Mouse (Mus musculus): ENCODE measurements at regions not wholly inside any gene's neighbourhood (a gene's known extent, or its start where the extent isn't known, plus 50 kb on each side); places are given as distances from the start of the nearest gene placed in this dataset.
A peak's percentile ranks its signal among the peaks of the same experiment; 100 is the strongest.

- DNase-seq = no peak
These were observed 151.8 kb upstream of the Atxn1 start for GRCm38 (mm10) chr13:46116576-46116975.

DNA sequence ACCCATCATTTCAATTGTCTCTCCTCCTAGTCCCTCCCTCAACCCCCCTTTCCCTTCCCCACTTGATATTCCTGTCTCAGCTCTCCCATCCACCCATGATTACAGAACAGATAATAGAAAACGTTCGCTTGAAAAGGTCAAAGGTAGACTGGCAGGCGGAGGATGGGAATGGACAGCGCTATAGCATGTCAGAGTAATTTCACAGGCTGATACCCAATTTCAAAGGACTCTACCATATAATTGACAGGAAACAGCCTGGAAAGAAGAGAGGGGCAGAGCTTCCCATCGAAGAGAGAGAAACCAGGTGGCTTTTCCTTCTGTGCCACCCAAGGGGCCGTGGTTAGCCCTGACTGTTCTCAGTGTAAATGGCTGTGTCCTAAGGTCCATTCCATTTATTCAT lies 140.2 kb upstream of the Atxn1 start:
- no peak for DNase-seq

GRCm38 (mm10) chr13:46098621-46099020 lies 133.8 kb upstream of the Atxn1 start:
- DNase-seq = no peak

DNA sequence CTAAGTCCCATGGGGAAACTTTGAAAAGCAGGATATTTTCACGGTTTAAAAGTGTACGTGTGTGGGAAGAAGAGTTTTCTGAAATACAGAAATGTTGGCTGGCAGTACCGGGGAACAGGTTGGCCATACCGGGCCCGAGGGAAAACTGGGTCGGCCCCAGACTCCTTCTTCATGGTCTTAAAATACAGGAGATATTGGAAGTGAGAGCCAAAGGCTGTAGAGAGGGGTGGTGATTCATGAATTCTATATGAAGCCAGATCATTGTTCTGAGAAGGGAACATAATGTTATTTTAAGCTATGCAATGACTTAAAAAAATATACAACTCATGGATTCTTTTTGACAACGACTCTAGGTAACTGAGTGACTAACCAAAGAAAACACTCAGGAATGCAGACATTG lies 133.3 kb upstream of the Atxn1 start:
- DNase-seq = no peak

- DNase-seq = peak; percentile 25 to 39
These were observed 132.2 kb upstream of the Atxn1 start for GRCm38 (mm10) chr13:46096968-46097367.

DNA sequence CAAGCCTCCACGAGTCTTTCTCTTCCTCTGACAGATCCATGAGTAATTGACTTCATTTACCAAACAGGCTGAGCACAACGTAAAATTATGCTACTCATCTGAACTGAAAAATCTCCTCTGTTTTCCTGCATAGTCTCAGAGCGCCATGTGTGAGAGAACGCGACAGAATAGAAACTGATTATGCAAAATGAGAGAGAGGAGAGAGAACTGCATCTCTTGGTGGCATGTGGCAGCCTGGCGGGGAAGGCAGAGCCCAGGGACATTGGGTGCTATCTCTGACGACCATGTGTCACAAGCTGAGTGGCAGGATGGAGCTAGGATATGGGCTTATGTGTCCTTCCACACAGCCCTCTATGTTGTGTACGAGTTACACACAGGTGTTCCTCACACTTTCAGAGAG lies 131.6 kb upstream of the Atxn1 start:
- no peak for DNase-seq

DNA sequence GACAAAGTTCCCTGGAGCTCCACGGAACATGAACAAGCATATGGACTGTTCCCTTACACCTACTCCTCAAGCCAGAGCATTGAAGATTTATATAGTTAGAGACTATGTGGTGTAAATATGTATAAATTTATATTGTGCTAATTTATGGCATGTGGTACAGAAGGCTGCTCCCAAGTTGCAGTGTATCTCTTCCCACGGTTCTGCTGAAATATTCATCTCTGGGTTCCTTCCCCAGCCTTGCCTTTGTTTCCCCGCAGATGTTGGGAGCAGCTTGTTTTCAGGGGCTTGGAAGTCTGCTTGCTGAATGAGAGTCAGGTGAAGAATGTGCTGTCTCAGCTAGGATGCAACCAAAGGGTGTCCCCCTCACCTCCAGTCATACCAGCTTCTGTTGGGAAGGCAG lies 128.0 kb upstream of the Atxn1 start:
- DNase-seq = no peak

DNA sequence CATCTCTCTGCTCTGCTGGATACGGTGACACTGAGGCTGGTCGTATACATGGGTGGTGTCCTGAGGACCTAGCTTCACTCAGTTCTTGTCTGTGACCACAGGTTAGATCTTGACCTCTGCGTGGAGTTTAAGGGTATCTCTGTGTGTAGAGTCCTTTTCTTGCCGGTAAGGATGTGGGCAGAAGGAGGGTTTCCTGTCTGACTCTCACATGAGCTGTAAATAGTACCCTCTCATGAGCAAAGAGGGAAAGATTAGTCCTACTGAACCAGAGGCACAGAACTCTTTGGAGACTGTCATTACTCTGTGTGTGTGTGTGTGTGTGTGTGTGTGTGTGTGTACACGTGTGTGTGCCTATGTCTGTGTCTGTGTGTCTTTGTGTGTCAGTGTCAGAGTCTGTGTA lies 126.3 kb upstream of the Atxn1 start:
- DNase-seq = no peak

DNA sequence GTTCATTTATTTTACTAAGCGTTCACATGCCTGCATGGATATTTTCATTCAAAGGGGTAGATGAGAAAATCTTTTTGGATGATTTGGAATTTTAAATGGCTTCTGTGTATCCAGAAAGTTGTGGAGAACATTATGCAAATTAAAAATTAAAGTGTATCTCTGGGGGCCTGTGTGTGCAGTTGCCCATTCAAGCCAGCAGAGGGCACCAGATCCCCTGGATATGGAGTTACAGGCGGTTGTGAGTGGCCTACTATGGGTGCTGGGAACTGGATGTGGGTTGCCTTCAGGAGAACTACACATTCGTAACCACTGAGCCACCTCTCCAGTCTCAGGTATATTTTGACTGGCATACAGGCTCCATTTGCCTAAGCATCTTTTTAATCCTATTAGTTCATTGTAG lies 123.4 kb upstream of the Atxn1 start:
- no peak for DNase-seq

DNA sequence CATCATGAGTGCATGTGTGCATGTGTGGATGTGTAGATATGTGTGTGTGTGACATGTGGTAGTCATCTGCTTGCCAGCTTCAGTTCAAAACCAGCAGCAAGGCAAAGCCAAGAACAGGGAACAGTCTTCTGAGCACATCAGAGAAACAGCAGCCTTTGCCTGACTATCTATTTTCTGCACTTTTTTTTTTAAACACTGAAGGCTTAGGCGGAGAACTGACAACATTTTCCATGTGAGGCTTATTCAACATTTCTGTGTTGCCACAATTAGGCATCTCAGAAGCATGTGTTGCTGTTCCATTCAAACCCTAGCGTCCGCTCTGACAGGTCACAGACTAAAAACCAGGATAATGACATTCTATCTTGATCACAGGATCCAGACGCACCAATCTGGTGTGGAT lies 122.9 kb upstream of the Atxn1 start:
- DNase-seq = no peak

DNA sequence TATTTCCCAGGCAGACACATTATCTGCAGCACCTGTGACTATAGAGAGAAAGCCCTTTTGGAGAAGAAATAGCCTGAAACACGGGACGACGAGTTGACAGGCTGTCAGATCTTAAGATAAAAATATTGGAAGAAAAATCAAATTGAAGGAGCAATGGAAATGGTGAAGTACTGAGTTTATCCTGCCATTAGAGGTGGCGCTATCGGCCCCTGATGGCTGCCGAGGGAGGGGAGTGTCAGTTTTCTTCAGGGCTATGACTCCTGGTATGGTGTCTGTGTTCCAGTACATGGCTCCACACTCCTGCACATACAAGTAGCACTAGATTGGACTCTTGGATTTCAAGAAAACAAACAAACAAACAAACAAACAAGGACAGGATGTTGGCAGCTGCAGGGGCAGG lies 112.1 kb upstream of the Atxn1 start:
- DNase-seq = no peak

DNA sequence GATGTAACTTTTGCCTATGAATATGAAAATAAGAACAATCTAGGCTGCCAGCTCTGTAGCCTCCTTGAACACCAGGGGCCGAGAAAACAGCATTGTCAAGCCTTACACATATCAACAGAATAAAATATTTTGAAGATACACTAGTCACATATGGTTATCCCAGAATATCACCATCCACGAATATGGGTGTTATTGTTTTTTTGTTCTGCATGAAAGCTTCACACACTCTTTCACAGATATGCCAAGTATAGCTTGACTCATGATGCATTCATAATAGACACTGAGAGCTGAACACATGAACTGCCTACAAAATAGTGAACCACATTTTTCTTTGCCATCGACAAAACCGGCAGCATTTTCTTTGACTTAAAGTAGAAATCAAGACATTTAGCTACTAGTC lies 106.9 kb upstream of the Atxn1 start:
- no peak for DNase-seq

GRCm38 (mm10) chr13:46069571-46069970 lies 104.8 kb upstream of the Atxn1 start:
- DNase-seq = no peak

DNA sequence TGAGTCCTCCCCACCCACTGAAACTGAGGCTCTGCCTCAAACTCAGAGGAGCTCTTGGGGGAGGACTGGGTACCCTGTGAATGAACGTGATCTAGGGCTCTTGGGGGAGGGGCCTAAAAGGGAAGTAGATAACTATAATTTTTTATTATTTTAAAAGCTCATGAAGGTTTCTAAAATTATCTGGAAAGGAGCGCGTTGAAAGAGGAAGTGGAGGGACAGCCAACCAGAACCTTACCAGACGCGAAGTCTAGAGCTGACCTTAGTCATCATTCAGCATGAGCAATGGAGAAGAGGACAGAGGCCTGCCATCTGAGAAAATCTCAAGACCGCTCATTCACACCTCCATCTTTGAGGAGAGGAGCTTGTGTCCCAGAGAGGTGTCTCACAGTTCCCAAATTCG lies 98.0 kb upstream of the Atxn1 start:
- peak; percentile 16 to 28 for DNase-seq

- no peak for DNase-seq
These were observed 95.1 kb upstream of the Atxn1 start for GRCm38 (mm10) chr13:46059870-46060269.

DNA sequence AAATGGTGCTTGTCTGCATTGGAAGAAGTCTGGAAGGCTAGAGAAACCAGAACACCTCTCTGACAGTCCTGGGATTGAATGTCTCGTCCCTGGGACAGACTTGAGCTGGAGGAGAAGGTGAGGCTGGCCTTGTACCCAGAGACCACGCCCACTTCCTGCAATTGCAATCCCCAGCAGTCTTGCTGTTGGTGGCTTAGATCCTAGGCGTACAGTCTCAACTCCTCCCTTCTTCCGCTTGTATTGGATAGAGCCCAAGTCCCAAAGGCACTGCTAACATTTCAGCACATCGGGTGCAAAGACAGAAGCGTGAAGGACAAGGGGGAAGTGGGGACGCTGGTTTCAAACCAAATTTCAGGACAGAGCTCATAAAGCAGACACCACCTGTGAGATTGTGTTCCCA lies 94.1 kb upstream of the Atxn1 start:
- DNase-seq = peak in 1 of 2 experiments; percentile 35

DNA sequence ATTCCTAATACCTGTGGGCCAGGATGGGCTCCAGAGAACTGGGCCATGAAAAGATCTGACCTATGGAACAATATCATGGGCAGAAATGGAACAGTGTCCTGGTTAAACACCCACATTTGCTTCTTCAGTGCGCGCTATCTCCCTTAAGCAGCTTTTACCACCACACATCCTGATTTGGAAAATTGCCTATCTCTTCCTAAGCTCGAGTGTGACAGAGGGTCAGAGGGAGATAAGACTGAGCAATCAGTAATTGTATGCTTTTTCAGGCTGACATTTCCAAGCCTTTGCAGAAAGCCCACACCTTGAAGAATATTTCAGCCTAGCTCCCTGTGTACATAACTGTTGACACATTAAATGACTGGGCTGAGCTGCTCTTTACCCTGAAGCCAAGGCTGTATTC lies 93.5 kb upstream of the Atxn1 start:
- DNase-seq = no peak

DNA sequence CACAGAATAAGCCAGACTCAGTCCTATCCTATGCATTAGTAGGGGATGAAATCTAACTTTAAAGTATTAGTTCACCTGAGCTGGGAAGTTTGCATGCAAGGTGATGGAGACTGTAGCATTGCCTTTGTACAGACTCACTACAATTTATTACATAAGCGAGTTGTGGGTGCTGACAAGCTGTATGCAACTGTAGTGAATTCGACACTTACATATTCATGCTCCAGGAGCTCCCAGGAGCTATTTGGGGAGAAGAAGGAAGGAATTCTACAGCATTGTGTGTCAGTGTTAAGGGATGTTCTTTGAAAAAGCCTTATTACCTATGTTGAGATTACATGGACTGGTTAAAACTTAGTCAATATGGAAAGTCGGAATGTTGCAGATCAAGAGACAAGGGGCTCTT lies 90.6 kb upstream of the Atxn1 start:
- DNase-seq = no peak

DNA sequence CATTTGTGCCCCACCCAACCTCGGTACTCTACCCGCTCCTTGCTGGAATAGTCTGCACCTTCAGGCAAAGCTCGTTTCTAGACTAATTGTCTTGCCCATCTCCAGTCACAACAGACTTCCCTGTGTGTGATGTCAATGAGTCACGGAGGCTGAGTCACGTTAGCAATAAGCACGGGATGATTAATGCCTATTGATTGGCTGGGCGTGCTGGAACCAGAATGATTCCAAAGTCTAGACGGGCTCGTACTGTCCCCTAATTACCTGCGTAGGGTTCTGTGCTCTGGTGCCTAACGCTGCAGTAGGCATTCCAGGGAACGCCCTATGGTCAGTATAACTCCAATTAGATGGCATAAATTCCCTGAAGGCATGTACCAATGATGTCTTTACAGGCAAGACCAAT lies 78.8 kb upstream of the Atxn1 start:
- DNase-seq = no peak

GRCm38 (mm10) chr13:46043016-46043415 lies 78.2 kb upstream of the Atxn1 start:
- peak; percentile 62 to 77 for DNase-seq

- no peak for DNase-seq
These were observed 77.4 kb upstream of the Atxn1 start for GRCm38 (mm10) chr13:46042224-46042623.

DNA sequence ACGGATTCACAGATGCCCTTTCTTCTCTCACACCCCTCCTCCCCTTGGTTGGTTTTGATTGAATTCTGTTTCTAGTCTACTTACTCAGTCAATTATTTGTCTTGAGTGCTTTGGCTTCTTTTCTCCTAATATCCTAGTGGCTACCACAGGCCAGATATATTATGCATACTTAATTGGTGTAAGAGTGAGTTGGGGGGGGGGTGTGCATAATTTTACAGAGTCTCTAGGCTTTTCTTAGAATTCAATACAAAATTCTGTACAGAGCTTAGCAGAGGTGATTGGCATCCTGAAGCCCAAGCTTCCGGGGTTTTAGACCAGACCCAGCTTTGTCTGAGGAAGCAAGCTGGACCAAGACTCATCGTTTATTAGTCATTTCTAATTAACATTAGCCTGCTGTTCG lies 76.7 kb upstream of the Atxn1 start:
- no peak for DNase-seq

- DNase-seq = no peak
These were observed 75.3 kb upstream of the Atxn1 start for GRCm38 (mm10) chr13:46040062-46040461.

- DNase-seq = no peak
These were observed 73.9 kb upstream of the Atxn1 start for GRCm38 (mm10) chr13:46038441-46039331.

GRCm38 (mm10) chr13:46032281-46032680 lies 67.5 kb upstream of the Atxn1 start:
- no peak for DNase-seq
